Mouse (Mus musculus): ENCODE data around the gene Trim60. TPM values are rescaled to one million over a fixed set of nuclear protein-coding genes. Genes with fewer than 3 reads are reported as not detected.

The Trim60 gene
- polyA plus RNA-seq, 1 experiment from 2014 or later = 0.12 TPM

DNA sequence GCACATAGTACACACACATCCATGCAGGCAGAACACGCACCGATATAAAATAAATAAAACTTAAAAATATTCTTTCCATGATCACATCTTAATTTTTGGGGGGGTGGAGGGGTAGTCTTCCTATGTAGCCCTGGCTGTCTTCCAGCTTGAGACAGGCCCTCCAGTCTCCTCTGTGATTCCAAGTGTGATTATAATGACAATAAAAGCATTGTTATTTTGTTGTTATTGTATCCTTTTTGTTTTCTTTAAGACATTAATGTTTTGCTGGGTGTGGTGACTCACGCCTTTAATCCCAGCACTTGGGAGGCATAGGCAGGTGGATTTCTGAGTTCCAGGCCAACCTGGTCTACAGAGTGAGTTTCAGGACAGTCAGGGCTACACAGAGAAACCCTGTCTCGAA is 29.4 kb upstream of the Trim60 start:
- 83% methylated on average over 4 of the region's 4 CpGs for WGBS
- Histone ChIP-seq H3K36me3 (replicated peaks; ENCODE audit: control insufficient read depth, insufficient read depth) (no peaks in the 10 kb centered on the region), H3K4me3 (replicated peaks; ENCODE audit: low read length) (no peak overlapping the region), H3K9me3 (ENCODE audit: control insufficient read depth, low read length) (no peaks in the 10 kb centered on the region), H3K9ac (no peak overlapping the region), H3K27ac (no peak overlapping the region), H3K4me1 (replicated peaks; ENCODE audit: control insufficient read depth, insufficient read depth, low read length) (no peaks in the 10 kb centered on the region), H3K27me3 (ENCODE audit: control insufficient read depth, insufficient read depth, low read length) (no peaks in the 10 kb centered on the region), H3K4me2 (replicated peaks) (no peak overlapping the region)
- ATAC-seq (ENCODE audit: low FRiP score) = no peak
- no peak for DNase-seq (ENCODE audit: low spot score)

DNA sequence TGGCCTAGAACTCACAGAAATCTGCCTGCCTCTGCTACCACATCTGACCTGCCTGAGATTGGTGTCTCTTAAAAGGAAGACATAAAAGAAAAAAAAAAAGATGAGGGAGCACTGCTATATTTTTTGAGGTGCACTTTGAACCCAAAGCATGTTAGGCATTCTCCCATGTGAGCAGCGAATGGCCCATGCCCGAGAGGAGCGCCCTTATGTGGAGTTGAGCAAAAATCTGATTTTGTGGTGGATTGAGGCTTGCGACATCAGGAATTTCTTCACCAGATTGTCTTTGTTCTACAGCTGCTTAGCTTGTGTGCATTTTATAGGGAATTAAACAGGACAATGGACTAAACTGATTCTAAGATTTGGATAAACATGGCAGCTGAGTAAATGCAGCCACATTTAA is 28.8 kb upstream of the Trim60 start:
- no peak overlapping the region for H3K4me2 ChIP-seq (replicated peaks)
- no peaks in the 10 kb centered on the region for H3K9me3 ChIP-seq (ENCODE audit: control insufficient read depth, low read length)
- H3K27me3 ChIP-seq (ENCODE audit: control insufficient read depth, insufficient read depth, low read length) = no peaks in the 10 kb centered on the region
- no peaks in the 10 kb centered on the region for H3K36me3 ChIP-seq (replicated peaks; ENCODE audit: control insufficient read depth, insufficient read depth)
- H3K4me3 ChIP-seq (replicated peaks; ENCODE audit: low read length) = no peak overlapping the region
- 96% methylated on average over 4 of the region's 4 CpGs for WGBS
- no peak overlapping the region for H3K27ac ChIP-seq
- H3K4me1 ChIP-seq (replicated peaks; ENCODE audit: control insufficient read depth, insufficient read depth, low read length) = no peaks in the 10 kb centered on the region
- H3K9ac ChIP-seq = no peak overlapping the region
- DNase-seq (ENCODE audit: low spot score) (no peak), ATAC-seq (ENCODE audit: low FRiP score) (no peak)

DNA sequence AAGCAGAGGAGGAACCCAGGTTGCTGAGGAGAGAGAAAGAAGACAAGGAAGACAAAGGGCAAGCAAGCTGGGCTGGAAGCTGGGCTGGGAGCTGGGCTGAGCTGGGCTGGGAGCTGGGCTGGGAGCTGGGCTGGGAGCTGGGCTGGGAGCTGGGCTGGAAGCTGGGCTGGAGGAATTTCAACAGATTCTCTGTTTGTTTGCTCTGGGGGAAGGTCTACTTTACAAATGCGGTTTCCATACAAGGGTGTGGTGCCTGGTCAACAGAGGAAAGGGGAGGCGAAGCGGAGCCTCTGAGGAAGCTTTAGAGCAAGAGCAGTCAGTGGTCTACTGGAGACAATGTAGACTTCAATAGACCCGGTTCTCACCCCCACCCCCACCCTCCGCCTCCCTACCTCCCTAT is 28.2 kb upstream of the Trim60 start:
- Histone ChIP-seq H3K9me3 (ENCODE audit: control insufficient read depth, low read length) (no peaks in the 10 kb centered on the region), H3K9ac (no peak overlapping the region), H3K27me3 (ENCODE audit: control insufficient read depth, insufficient read depth, low read length) (no peaks in the 10 kb centered on the region), H3K27ac (no peak overlapping the region), H3K36me3 (replicated peaks; ENCODE audit: control insufficient read depth, insufficient read depth) (no peaks in the 10 kb centered on the region), H3K4me1 (replicated peaks; ENCODE audit: control insufficient read depth, insufficient read depth, low read length) (no peaks in the 10 kb centered on the region), H3K4me3 (replicated peaks; ENCODE audit: low read length) (no peak overlapping the region), H3K4me2 (replicated peaks) (0 out of 2 replicates have a peak overlapping the region, but pooled peaks have one; percentile 5)
- DNase-seq (ENCODE audit: low spot score) = no peak
- no peak for ATAC-seq (ENCODE audit: low FRiP score)
- 25% methylated on average over 5 of the region's 5 CpGs for WGBS

DNA sequence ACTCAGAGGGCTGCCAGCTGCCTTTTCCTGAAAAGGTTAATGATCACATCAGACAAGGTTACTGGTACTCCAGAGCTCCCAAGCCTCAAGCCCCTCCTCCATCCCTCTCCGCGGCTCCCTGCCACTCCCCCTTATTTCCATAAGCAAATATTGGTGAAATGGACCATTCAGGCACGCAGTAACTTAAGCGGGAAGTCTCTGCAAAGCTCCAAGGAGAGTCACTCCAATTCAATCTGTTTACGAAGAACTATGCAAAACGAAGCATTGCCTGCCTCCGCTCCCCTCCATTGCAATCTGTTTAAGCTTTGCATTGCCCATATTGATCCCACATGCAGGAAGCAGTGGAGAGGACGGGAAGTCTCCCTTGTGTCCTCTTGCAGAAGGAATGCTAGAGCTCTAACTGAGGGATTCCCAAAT is 18.7 kb upstream of the Trim60 start, which contains the start of gene Apela:
TSS of gene Apela (minus strand) at position 220 of the 417 bp plus-strand sequence.
- H3K4me2 ChIP-seq (replicated peaks) = peak within 1 kb of the TSS; percentile 50
- H3K4me3 ChIP-seq (replicated peaks; ENCODE audit: low read length) = peak within 1 kb of the TSS; percentile 16
- no peaks in the 10 kb centered on the region for H3K9me3 ChIP-seq (ENCODE audit: control insufficient read depth, low read length)
- no peaks in the 10 kb centered on the region for H3K36me3 ChIP-seq (replicated peaks; ENCODE audit: control insufficient read depth, insufficient read depth)
- H3K4me1 ChIP-seq (replicated peaks; ENCODE audit: control insufficient read depth, insufficient read depth, low read length) = no peaks in the 10 kb centered on the region
- DNase-seq (ENCODE audit: low spot score) = peak; percentile 33
- WGBS = under 1% methylated on average over 8 of the region's 8 CpGs
- ATAC-seq (ENCODE audit: low FRiP score) = peak; percentile 69; the same call in 1 of the 2 replicates
- no peaks in the 10 kb centered on the region; the same call in 1 of the 2 replicates for H3K27me3 ChIP-seq (ENCODE audit: control insufficient read depth, insufficient read depth, low read length)
- no peak within 1 kb of the TSS; the same call in 1 of the 2 replicates for H3K9ac ChIP-seq
- no peak within 1 kb of the TSS for H3K27ac ChIP-seq

GRCm38 (mm10) chr8:65034136-65034535 is 15.8 kb upstream of the Trim60 start:
- Histone ChIP-seq H3K9me3 (ENCODE audit: control insufficient read depth, low read length) (no peaks in the 10 kb centered on the region), H3K4me3 (replicated peaks; ENCODE audit: low read length) (no peak overlapping the region), H3K27ac (no peak overlapping the region), H3K27me3 (ENCODE audit: control insufficient read depth, insufficient read depth, low read length) (no peaks in the 10 kb centered on the region; the same call in 1 of the 2 replicates), H3K36me3 (replicated peaks; ENCODE audit: control insufficient read depth, insufficient read depth) (no peaks in the 10 kb centered on the region), H3K4me2 (replicated peaks) (no peak overlapping the region), H3K4me1 (replicated peaks; ENCODE audit: control insufficient read depth, insufficient read depth, low read length) (no peaks in the 10 kb centered on the region), H3K9ac (no peak overlapping the region)
- no peak for ATAC-seq (ENCODE audit: low FRiP score)
- DNase-seq (ENCODE audit: low spot score) = no peak
- WGBS = 28% methylated on average over 2 of the region's 2 CpGs

- Histone ChIP-seq H3K27me3 (ENCODE audit: control insufficient read depth, insufficient read depth, low read length) (no peaks in the 10 kb centered on the region; the same call in 1 of the 2 replicates), H3K36me3 (replicated peaks; ENCODE audit: control insufficient read depth, insufficient read depth) (no peaks in the 10 kb centered on the region), H3K4me1 (replicated peaks; ENCODE audit: control insufficient read depth, insufficient read depth, low read length) (no peaks in the 10 kb centered on the region), H3K27ac (no peak overlapping the region), H3K4me3 (replicated peaks; ENCODE audit: low read length) (no peak overlapping the region), H3K4me2 (replicated peaks) (no peak overlapping the region), H3K9me3 (ENCODE audit: control insufficient read depth, low read length) (no peaks in the 10 kb centered on the region), H3K9ac (no peak overlapping the region)
- no peak for ATAC-seq (ENCODE audit: low FRiP score)
- 85% methylated on average over 13 of the region's 13 CpGs for WGBS
- no peak for DNase-seq (ENCODE audit: low spot score)
These were observed 14.7 kb upstream of the Trim60 start for GRCm38 (mm10) chr8:65033056-65033455.

- WGBS = 100% methylated on average over 1 of the region's 1 CpGs
- no peak overlapping the region for H3K27ac ChIP-seq
- no peak overlapping the region for H3K4me2 ChIP-seq (replicated peaks)
- no peaks in the 10 kb centered on the region for H3K36me3 ChIP-seq (replicated peaks; ENCODE audit: control insufficient read depth, insufficient read depth)
- no peaks in the 10 kb centered on the region; the same call in 1 of the 2 replicates for H3K27me3 ChIP-seq (ENCODE audit: control insufficient read depth, insufficient read depth, low read length)
- H3K4me1 ChIP-seq (replicated peaks; ENCODE audit: control insufficient read depth, insufficient read depth, low read length) = no peaks in the 10 kb centered on the region
- H3K4me3 ChIP-seq (replicated peaks; ENCODE audit: low read length) = no peak overlapping the region
- ATAC-seq (ENCODE audit: low FRiP score) (no peak), DNase-seq (ENCODE audit: low spot score) (no peak)
- no peak overlapping the region for H3K9ac ChIP-seq
- H3K9me3 ChIP-seq (ENCODE audit: control insufficient read depth, low read length) = no peaks in the 10 kb centered on the region
These were observed 13.7 kb upstream of the Trim60 start for GRCm38 (mm10) chr8:65032107-65032506.

DNA sequence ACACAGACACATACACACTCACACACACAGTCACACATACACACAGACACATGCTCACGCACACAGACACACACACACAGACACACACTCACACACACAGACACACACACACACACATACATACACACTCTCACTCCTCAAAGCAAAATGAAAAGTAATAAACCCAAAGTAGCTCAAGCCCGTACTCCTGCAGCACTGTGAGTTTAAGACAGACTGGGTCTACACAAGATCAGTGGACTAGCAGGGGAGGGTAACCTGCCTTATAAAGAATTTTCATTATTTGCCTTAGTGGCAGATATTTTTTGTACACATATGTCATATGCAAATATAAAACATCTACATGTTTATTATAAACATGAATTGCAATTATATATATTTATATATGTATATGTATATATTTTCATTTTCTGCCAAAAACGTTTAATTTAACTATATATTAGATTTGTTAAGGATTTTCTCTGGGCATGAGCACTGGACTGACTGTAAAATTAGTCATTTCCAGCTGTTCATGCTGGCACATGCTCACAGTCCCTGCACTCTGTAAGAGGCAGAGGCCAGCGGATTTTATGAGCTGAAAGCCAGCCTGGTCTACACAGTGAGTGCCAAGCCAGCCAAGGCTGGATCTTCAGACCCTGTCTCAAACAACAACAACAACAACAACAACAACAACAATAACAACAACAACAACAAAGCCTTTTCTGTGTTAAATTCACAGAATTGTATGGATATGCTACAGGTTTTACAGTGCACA is 12.5 kb upstream of the Trim60 start:
- Histone ChIP-seq H3K9me3 (ENCODE audit: control insufficient read depth, low read length) (no peaks in the 10 kb centered on the region), H3K9ac (no peak overlapping the region), H3K4me2 (replicated peaks) (no peak overlapping the region), H3K27me3 (ENCODE audit: control insufficient read depth, insufficient read depth, low read length) (no peaks in the 10 kb centered on the region; the same call in 1 of the 2 replicates), H3K4me1 (replicated peaks; ENCODE audit: control insufficient read depth, insufficient read depth, low read length) (no peaks in the 10 kb centered on the region), H3K36me3 (replicated peaks; ENCODE audit: control insufficient read depth, insufficient read depth) (no peaks in the 10 kb centered on the region), H3K27ac (no peak overlapping the region), H3K4me3 (replicated peaks; ENCODE audit: low read length) (no peak overlapping the region)
- DNase-seq (ENCODE audit: low spot score) (no peak), ATAC-seq (ENCODE audit: low FRiP score) (no peak)
- 83% methylated on average over 4 of the region's 4 CpGs for WGBS

DNA sequence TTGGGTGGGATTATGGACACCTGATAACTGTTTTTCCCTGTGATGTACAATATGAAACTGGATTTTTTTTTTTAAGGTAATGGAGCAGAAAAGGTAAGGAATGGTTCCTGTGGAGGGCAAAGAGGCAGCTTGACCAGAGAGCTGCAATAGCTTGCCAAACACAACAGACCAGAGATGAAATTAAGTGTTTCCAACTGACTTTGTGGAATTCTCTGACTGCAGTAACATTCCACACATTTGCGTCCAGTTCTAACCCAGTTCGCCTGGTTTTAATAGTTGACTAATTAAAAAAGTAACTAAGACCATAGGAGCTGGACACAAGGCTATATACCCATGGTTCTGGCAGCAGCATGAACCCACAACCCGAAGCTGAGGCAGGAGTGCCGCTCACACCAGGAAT is 11.4 kb upstream of the Trim60 start:
- no peak for DNase-seq (ENCODE audit: low spot score)
- 87% methylated on average over 4 of the region's 4 CpGs for WGBS

More for the DNA sequence above, 11.4 kb upstream of the Trim60 start:
- no peak overlapping the region for H3K9ac ChIP-seq
- no peak overlapping the region for H3K4me2 ChIP-seq (replicated peaks)
- no peak overlapping the region for H3K4me3 ChIP-seq (replicated peaks; ENCODE audit: low read length)
- H3K27me3 ChIP-seq (ENCODE audit: control insufficient read depth, insufficient read depth, low read length) = no peaks in the 10 kb centered on the region
- H3K9me3 ChIP-seq (ENCODE audit: control insufficient read depth, low read length) = no peaks in the 10 kb centered on the region
- no peak for ATAC-seq (ENCODE audit: low FRiP score)
- H3K36me3 ChIP-seq (replicated peaks; ENCODE audit: control insufficient read depth, insufficient read depth) = no peaks in the 10 kb centered on the region
- no peak overlapping the region for H3K27ac ChIP-seq
- no peaks in the 10 kb centered on the region for H3K4me1 ChIP-seq (replicated peaks; ENCODE audit: control insufficient read depth, insufficient read depth, low read length)
